ENCODE assay signal across 23 mouse cellular contexts in the genomic region with DNA sequence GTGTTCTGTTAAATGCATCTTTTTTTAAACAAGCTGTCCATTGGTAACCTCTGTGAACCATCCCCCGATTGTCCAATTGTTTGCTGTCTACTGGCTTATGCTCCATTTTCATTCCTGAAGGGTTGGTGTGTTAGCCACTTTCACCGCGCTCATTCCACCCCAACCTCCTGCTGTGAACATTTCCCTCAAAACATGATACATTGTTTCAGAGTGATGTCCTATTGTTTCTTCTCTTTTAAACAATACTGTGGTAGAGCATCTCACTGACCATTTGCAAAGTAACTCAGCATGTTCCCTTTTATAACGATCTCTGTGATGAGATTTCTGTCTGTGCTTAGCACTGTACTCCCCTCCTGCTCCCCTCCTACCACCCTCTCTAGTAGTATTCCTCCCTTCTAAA.
"Had no signal": no experiment of that assay in that cellular context is flagged by ENCODE, and none has a peak within 500 bp of the region (broad histone marks: within the 10 kb centered on the region; RNA-seq: fewer than 3 reads in every experiment).

No protein-coding gene starts in this region.

- H3K9ac ChIP-seq: heart, embryonic 13.5 days; heart, embryonic 15.5 days; hindbrain, embryonic 13.5 days; hindbrain, embryonic 15.5 days; kidney, embryonic 15.5 days; limb, embryonic 13.5 days; limb, embryonic 15.5 days; liver, embryonic 12.5 days; liver, embryonic 14.5 days had no signal

- H3K9me3 ChIP-seq: heart, embryonic 13.5 days; heart, embryonic 15.5 days; hindbrain, embryonic 13.5 days; hindbrain, embryonic 15.5 days; kidney, embryonic 15.5 days; limb, embryonic 13.5 days; limb, embryonic 15.5 days; liver, embryonic 12.5 days had no signal

- H3K36me3 ChIP-seq: heart, embryonic 13.5 days; heart, embryonic 15.5 days; hindbrain, embryonic 13.5 days; hindbrain, embryonic 15.5 days; kidney, embryonic 15.5 days; limb, embryonic 13.5 days; limb, embryonic 15.5 days; liver, embryonic 12.5 days had no signal

- H3K4me3 ChIP-seq: heart, embryonic 13.5 days; heart, embryonic 15.5 days; hindbrain, embryonic 13.5 days; hindbrain, embryonic 15.5 days; kidney, embryonic 15.5 days; limb, embryonic 13.5 days; limb, embryonic 15.5 days; liver, embryonic 12.5 days had no signal

- H3K4me2 ChIP-seq: heart, embryonic 11.5 days; heart, embryonic 13.5 days; heart, embryonic 15.5 days; hindbrain, embryonic 13.5 days; hindbrain, embryonic 15.5 days; kidney, embryonic 15.5 days; limb, embryonic 13.5 days; limb, embryonic 15.5 days; liver, embryonic 12.5 days had no signal

- H3K27ac ChIP-seq: heart, embryonic 13.5 days; heart, embryonic 15.5 days; hindbrain, embryonic 13.5 days; hindbrain, embryonic 15.5 days; hindbrain, postnatal 0 days; kidney, embryonic 15.5 days; kidney, postnatal 0 days; limb, embryonic 13.5 days; limb, embryonic 15.5 days; liver, embryonic 12.5 days; liver, embryonic 14.5 days had no signal

- H3K4me1 ChIP-seq: heart, embryonic 13.5 days; heart, embryonic 15.5 days; hindbrain, embryonic 13.5 days; hindbrain, embryonic 15.5 days; kidney, embryonic 15.5 days; liver, embryonic 12.5 days had no signal

- H3K27me3 ChIP-seq: heart, embryonic 13.5 days; heart, embryonic 15.5 days; hindbrain, embryonic 15.5 days; kidney, embryonic 15.5 days; limb, embryonic 13.5 days; limb, embryonic 15.5 days had no signal

- ATAC-seq: hindbrain, postnatal 0 days; intestine, embryonic 16.5 days; liver, embryonic 12.5 days had no signal

- DNase-seq: gastrocnemius, postnatal 14 days; gastrocnemius, postnatal 36 days; heart, postnatal 14 days; heart, postnatal 36 days; kidney, adult 11 months; kidney, adult 2 months; kidney, adult 9 months; kidney, postnatal 14 days; kidney, postnatal 36 days; left cerebral cortex, postnatal 4 days had no signal
